Mouse (Mus musculus) heart, adult 8-10 months (tissue): ENCODE results near the gene Lef1. TPM values are rescaled to one million over a fixed set of nuclear protein-coding genes. Genes with fewer than 3 reads are reported as not detected.

Experiments
- DNase-seq: peaks from one replicate; pipeline ENCODE4 v3.0.0; 2022; ENCODE audit warnings: low spot score
- total RNA-seq, 4 experiments: library from RNA; stranded (reverse); gene quantifications; 2 replicates each; pipeline ENCODE4 v1.2.4; 2022

Gene Lef1
- total RNA-seq, 4 experiments from 2014 or later: 0.14 to 0.31 (median 0.26) TPM; not detected in 1

- DNase-seq: peak; percentile 4
Observed at GRCm38 (mm10) chr3:131139345-131140090, 29.2 kb downstream of the Lef1 start.

DNA sequence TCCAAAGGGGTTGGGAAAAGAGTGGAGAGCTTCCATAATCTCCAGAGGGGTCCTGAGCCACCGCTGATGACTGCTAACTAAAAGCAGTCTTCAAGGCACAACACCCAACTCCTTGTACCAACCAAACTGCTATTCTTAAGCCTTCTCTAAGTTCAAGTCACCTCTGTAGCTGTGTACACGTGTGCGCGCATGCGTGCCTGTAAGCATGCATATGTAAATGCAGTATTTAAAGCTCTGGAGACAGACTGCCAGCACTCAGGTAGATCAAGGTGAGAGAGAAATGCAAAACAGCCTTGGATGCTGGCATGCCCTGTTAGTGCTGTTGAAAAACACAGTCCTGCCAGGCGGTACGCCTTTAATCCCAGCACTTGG, 29.8 kb downstream of the Lef1 start:
- DNase-seq: no peak

- no peak for DNase-seq
Observed at GRCm38 (mm10) chr3:131141546-131141945, 31.3 kb downstream of the Lef1 start.

GRCm38 (mm10) chr3:131144250-131144649, 34.0 kb downstream of the Lef1 start:
- no peak for DNase-seq

DNA sequence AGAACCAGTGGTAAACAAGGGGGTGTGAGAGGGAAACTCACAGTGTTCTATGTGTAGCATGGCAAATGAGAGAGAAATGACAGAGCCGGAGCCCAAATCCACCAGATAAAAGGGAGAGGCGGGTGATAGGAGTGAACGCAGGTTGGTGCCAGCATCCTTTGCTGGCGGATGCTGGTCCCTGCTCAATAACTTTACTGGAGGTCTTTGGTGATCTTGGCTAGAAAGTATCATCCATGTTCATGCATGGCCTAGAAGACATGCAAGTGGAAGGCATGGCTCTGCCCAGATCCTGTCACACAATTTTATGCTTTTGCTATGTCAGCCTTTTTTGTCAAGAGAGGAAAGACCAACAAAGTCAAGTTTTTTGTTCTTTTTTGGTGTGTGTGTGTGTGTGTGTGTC, 42.6 kb downstream of the Lef1 start:
- no peak for DNase-seq

- no peak for DNase-seq
Observed at GRCm38 (mm10) chr3:131153896-131154295, 43.6 kb downstream of the Lef1 start.

GRCm38 (mm10) chr3:131154576-131154975, 44.3 kb downstream of the Lef1 start:
- DNase-seq: no peak

DNA sequence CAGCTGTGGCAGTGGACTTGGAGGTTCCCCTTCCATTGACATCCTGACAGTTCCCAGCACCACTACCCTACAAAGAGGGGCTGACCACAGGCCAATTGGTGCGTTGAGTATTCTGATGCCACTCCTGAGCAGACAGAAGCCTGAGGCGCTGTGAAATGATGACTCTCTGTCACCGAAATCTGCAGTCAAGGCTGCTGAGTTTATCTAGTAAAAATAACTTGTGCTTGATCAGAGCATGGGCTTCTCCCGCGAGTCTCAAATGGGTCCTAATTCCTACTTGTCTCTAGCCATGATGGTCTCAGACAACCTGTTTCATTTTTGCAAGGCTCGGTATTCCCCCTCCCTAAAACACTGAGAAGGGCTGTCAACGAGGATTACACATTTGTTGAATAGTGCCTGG, 44.8 kb downstream of the Lef1 start:
- no peak for DNase-seq

DNA sequence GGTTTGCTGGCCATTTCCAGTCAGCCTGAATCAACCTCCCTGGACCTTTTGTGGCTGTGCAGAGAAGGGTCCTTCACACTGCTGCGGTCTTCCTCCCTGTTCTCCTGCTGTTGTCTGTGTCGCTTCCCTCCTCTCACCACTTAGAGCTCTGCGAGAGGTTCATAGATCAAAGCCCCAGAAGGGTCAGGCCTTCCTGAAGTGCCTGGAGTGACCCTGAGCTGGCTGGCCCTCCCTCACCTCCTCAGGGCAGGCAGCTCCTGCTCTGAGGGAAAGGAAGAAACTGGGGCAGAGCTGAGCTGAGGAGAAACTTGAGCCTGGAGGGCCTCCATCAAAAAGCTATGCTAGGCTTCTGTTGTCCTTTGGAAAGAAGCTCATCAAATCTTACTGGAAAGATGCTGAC, 45.4 kb downstream of the Lef1 start:
- DNase-seq: no peak

DNA sequence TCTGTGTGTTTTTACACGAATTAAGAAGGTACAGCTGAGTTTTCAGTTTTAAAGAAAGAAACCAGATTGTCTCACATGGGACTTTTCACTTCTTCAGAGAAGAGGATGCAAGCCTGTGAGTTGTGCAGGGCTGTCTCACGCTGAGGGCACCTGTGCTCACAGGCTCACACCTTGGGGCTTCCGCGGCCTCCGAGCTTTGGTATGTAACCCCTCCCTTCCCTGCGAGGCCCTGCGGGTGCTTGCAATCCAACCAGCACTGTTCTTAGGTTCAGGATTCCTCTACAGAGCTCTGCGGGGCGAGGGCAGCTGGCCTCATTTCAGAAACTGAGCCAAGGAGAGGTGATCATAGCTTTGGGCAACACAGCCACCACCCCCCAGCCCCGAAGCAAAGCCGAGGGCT, 46.1 kb downstream of the Lef1 start:
- no peak for DNase-seq

- no peak for DNase-seq
Observed at GRCm38 (mm10) chr3:131157471-131157870, 47.2 kb downstream of the Lef1 start.

GRCm38 (mm10) chr3:131159204-131159760, 49.0 kb downstream of the Lef1 start:
- no peak for DNase-seq

DNA sequence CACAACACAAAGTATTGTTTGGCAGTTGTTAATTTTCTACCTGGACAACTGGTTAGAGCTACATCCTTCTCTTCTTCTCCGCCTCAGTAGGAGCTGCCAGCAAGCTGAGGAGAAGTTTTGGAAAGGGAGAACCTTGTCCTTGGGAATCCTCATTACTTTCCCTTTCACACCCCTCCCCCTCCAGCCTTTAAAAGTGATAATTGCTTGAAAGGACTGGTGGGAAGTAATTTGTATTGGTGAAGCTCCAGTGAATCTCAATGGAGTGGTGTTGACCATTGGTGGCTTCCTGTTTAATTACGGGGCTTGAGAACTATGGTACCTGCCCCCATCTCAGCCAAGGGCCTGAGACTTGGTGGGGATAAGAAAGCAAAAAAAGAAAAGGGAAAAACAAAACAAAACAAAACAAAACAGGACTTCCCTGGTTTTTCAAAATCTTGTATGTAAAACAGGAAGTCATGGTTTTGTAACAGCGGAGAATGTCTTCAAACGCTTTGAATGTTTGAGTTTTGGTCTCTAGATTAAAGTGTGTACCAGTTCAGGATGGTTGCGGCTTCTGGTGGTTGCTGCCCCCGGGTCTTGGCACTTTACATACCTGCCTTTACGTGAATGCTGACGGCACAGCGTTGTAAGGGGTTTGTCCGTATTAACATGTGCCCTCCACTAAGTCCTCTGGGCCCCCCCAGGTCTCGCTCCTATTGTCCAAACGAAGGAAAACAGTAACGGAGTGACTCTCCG, 49.8 kb downstream of the Lef1 start:
- DNase-seq: no peak

- DNase-seq: no peak
Observed at GRCm38 (mm10) chr3:131160921-131161320, 50.6 kb downstream of the Lef1 start.

DNA sequence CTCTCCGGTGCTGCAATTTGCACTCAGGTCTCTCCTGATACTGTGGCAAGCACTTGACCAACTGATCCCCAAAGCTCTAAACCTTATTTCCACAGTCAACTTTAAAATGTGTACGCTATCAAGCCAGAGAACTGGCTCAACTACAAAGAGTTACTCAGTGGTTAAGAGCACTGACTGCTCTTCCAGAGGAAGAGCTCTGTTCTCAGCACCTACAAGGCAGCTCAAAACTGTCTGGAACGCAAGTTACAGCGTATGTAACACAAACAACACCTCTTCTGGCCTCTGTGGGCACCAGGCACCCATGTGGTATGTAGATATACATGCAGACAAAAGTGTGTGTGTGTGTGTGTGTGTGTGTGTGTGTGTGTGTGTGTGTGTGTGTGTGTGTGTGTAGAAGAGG, 57.5 kb downstream of the Lef1 start:
- DNase-seq: no peak

DNA sequence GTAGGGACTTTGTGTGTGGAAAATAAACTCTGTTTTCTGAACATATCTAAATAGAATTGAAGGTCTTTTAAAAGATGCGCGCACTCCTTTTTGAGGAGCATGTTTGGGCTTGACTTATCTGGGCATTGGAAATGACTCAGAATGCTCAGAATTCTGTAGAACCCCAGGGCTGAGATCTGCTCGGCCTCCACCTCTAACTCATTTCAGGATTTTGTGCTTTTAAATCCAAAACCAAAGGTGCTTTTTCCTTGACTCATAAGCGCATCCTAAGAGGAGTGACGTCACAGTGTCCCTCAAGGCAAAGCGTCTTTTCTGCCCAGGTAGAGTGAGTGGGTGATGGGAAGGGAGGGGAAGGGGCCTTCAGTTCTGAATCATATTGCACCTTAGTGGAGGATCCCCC, 58.9 kb downstream of the Lef1 start:
- DNase-seq: no peak

- DNase-seq: no peak
Observed at GRCm38 (mm10) chr3:131170099-131170643, 59.9 kb downstream of the Lef1 start.

- DNase-seq: no peak
Observed at GRCm38 (mm10) chr3:131171292-131171960, 61.2 kb downstream of the Lef1 start.

DNA sequence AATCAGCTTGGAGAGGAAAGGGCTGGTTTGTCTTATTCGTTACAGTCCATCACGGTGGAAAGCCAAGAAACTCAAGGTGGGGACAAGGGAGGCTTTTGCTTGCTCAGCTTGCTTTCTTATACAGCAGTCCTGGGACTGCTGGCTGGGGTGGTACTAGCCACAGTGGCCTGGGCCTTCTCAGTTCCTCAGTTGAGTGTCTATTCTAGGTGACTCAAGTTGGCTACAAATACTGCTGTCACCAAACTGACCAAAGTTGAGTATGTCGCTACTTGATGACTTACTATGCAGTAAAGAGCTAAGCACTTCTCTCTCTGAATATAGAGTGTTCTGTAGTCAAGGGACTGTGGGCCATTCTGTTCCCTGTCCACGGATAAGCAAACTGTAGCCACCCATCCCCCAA, 62.0 kb downstream of the Lef1 start:
- DNase-seq: no peak

DNA sequence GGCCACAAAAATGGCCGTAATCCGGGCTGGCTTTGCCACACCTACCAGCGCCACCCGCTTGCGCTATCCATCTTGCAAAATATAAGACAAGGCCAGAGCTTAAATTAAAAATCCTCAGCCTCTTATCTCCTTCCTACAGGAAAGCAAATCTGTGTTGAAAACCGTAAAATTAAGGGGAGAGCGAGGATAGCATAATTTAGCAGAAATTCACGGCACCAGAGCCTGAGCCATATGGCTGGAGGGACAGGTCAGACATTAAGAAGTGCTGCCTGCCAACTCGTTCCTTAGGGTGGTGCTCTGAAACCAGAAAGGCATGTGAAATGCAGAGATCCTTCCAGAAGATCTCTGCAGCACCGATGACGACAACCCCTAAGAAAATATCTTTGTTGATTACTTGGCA, 70.7 kb downstream of the Lef1 start:
- no peak for DNase-seq

GRCm38 (mm10) chr3:131182158-131182557, 71.9 kb downstream of the Lef1 start:
- no peak for DNase-seq

GRCm38 (mm10) chr3:131186193-131186592, 75.9 kb downstream of the Lef1 start:
- no peak for DNase-seq
